Mouse (Mus musculus): ENCODE measurements at regions not wholly inside any gene's neighbourhood (a gene's known extent, or its start where the extent isn't known, plus 50 kb on each side); places are given as distances from the start of the nearest gene placed in this dataset.
A peak's percentile ranks its signal among the peaks of the same experiment; 100 is the strongest.

DNA sequence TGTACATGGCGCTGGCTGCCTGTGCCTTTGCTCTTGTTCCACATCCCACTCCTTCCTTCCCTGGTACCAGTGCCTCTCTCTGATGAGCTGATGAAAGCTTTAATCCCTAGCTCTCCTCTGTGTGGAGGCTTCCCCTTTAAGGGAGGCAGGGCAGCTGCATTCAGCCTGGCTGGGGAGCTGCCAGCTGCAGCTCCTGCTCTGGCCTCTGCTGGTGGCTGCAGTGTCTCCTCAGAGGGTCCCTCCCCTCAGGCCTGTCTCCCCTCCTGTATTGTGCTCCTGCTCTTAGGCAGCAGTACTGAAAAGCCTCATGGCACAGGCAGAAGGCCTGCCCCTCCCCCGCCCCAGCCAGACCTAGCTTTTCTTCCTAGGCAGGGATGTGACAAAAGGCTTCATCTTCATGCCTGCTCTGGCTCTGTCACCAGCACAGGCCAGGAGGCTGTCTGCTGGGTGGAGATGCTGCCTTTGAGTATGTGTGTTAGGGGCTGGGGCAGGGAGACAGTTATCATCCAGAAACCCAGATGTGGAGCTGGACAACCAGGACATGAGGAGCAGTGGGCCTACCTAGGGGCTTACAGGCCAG lies 97.7 kb upstream of the Zcchc13 start:
- DNase-seq = peak; percentile 22 to 67

DNA sequence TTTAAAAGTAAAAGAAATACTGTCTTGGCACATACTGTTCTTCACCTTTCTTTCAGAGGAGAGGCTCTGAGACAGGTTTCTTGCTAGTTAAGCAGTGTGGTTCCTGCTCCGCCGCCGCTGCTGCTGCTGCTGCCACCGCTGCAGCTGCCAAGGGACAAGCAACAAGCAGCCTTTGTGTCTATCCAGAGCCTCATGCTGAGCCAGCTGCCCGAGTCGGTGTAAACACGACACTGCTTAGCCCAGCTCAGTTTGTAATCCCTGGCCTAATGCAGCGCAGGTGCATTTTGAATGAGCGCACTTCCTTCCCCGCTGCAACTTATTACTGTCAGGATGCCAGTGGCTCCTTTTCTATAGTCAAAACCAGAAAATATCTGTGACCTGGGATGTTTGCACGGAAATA lies 97.1 kb upstream of the Zcchc13 start:
- DNase-seq = peak; percentile 13 to 39

DNA sequence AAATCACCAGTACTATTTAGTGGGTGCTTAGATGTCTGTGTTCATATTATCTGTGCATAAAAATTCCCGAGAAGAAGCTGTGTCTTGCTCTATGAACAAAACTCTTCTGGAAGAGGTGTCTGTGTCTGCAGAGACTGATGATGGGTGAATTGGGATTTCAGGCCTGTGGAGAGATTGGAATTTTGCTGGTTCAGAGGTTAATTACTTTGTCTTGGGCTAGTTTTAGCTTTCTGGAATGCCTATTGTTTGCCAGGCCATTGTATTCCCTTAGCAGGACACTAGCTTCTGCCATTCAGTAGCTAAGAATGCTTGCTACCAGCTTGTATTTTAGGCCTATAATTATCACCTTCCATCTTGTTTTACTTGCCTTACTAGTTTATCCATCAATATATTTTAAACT lies 96.6 kb upstream of the Zcchc13 start:
- DNase-seq = no peak

- DNase-seq = no peak
Observed at GRCm38 (mm10) chrX:103546490-103547202, 83.7 kb upstream of the Zcchc13 start.

GRCm38 (mm10) chrX:103551304-103551703 lies 79.1 kb upstream of the Zcchc13 start:
- DNase-seq = peak; percentile 18 to 55

DNA sequence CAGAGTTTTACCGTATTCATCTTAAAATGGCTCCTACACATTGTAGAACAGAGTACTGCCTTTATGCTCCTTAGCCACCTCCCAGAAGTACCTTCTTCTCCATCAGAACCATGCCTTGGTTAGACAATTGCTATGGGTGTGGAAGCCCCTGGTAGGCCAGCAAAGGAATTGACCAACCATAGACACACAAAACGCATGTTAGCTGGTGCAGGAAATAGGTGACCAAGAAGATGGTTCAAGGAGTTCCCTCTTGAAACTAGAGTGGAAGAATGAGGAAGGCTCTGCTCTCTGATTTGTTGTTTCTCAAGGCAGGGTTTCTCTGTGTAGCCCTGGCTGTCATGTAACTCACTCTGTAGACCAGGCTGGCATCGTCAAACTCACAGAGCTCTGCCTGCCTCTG lies 77.2 kb upstream of the Zcchc13 start:
- DNase-seq = no peak

DNA sequence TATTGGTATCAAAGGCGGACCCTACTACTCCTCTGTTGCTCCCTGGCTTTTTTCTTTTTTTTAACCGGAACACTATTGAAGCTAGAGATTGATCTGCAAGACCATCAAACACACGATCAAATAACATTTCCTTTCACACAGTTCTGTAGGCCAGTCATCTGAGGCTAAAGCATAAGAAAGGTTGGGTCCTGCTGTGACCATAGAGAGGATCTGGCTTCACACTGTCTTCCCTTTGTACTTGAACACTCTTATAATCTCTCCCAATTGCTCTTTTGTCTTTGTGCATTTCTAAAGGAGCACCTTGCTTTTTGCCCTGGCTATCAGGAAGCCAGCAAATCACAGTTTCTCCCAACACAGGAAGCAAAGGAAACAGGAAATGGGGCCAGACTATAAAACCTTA lies 76.8 kb upstream of the Zcchc13 start:
- no peak for DNase-seq

DNA sequence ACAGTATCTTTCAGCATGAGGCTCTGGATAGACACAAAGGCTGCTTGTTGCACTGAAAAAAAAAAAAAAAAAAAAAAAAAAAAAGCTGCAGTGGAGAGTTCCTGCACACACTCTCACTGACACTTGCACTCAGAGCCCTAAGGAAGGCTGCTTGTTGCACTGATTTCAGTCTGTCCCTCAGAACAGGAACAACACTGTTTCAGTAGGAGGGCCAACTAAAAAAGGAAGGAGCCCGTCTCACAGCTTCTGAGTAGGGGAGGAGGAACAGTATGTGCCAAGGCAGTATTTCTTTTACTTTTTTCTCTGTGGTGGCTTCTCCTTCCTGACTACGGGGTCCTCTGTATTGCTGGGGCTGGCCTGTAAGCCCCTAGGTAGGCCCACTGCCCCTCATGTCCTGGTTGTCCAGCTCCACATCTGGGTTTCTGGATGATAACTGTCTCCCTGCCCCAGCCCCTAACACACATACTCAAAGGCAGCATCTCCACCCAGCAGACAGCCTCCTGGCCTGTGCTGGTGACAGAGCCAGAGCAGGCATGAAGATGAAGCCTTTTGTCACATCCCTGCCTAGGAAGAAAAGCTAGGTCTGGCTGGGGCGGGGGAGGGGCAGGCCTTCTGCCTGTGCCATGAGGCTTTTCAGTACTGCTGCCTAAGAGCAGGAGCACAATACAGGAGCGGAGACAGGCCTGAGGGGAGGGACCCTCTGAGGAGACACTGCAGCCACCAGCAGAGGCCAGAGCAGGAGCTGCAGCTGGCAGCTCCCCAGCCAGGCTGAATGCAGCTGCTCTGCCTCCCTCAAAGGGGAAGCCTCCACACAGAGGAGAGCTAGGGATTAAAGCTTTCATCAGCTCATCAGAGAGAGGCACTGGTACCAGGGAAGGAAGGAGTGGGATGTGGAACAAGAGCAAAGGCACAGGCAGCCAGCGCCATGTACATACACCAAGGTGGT lies 75.1 kb upstream of the Zcchc13 start:
- peak; percentile 15 to 21 for DNase-seq

GRCm38 (mm10) chrX:103556046-103556445 lies 74.3 kb upstream of the Zcchc13 start:
- peak in 1 of 2 experiments; percentile 5 for DNase-seq

GRCm38 (mm10) chrX:103556681-103557490 lies 73.5 kb upstream of the Zcchc13 start:
- DNase-seq = peak in 1 of 2 experiments; percentile 4

DNA sequence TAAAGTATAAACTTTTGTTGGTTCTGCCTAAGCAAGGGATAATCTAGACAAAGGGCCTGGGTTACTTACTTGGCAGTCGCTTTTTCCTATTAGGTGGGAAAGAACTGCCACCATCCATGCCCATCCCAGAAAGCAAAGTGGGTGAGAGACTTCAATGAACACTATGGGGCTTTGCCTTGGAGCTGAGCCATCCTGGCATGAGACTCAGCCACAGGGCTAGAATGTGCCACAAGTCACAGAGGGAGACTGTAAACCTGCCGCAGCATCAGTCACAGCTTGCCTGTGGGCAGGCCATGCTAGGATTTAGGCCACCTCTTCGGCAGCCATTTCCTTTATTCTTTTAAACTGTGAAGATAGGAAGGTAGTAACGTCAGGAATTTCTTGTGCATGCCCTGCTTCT lies 72.9 kb upstream of the Zcchc13 start:
- DNase-seq = no peak

GRCm38 (mm10) chrX:103563531-103564246 lies 66.7 kb upstream of the Zcchc13 start:
- DNase-seq = peak; percentile 53 to 71

GRCm38 (mm10) chrX:103573344-103573743 lies 57.0 kb upstream of the Zcchc13 start:
- no peak for DNase-seq

DNA sequence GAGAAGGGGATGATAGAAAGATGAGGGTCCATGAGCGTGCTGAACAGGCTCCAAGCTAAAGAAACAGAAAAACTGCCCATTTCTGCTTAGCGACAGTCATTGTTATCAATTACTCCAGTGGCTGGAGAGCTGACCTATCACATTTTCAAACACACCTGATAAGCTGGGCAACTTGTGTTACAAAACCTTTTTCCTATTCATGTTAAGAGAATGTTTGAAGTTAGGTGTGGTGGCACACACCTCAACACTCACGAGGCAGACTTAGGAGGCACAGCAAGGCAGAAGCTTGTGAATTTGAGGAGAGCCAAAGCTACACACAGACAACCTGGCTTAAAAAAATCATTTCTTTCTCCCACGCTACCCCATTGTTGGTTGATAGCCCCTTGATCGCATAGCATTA lies 50.9 kb upstream of the Zcchc13 start:
- DNase-seq = no peak

All from kidney, postnatal 4 days (tissue).